Mouse (Mus musculus): ENCODE results near the gene Mybphl. TPM values are rescaled to one million over a fixed set of nuclear protein-coding genes. Genes with fewer than 3 reads are reported as not detected.

Mybphl gene
- not detected in 2 replicates for total RNA-seq (2015)
- total RNA-seq (2017): not detected in 2 replicates

DNA sequence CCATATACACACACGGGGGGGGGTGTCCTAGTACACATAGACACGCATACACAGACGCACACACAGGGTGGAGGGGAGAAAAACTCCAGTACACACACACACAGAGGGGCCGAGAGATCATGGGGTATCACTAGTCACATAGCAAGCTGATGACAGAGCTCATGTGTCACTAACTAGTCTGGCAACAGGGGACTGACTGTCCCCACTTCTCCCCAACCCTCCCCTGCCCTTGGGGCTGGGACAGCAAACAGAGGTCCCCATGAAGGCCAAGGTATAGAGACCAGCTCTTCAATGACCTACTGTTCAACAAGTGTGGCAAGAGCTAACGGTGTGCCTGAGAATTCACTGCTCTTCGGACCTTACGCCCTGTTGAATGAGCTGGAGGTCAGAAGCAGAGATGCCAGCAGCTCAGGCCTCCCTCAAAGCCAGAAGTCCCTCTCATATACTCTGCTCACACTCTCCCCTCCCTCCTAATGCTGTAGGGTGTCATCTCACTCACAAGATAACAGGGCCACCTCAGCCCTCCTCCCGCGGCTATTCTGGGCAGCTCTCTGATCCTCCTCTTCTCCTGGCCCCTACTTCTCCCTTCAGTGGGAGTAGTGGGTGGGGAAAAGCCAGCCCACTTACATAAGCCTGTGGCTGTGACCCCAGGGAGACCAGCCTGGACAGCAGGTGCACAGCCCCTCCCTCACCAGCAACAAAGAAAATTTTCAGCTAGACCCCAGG is at the start of gene Mybphl:
Mybphl (plus strand) TSS at position 642 of the 726 bp plus-strand sequence.
- no peak for ATAC-seq (ENCODE audit: poor library complexity, severe bottlenecking)

DNA sequence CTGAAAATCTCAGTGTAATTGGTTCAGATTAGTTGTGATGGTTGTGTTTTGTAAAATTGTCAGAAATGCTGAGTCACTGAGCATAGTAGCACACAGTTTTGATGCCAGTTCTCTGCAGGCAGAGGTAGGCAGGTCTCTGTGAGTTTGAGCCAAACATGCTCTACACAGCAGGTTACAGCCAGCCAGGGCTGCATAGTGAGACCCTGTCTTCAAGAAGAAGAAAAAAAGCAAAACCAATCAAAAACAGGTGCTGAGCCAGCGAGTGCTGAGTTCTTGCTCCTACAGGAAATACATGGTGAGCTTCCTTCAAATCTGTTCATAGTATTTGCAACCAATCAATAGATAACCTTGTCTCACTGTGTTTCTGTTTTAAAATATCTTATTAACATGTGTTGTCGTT is 46.2 kb upstream of the Mybphl start:
- ATAC-seq (ENCODE audit: poor library complexity, severe bottlenecking): no peak

DNA sequence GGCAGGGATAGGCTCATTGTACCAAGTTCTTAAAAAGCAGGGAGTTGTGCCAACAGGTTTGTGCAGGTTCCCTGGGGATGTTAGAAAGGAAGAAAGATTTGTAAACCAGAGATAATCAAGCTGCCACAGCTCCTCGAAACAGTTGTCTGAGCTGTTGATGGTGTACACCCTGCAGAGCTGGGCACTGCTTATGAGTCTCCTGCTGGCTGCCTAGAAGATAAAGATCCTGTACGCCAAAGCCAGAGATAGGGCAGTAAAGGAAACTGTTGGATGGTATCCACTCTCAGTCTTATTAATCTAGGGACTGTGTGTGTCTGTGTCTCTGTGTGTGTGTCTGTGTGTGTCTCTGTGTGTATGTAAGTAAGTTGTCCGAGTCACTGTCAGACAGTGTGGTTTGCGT is 43.0 kb upstream of the Mybphl start:
- no peak for ATAC-seq (ENCODE audit: poor library complexity, severe bottlenecking)

DNA sequence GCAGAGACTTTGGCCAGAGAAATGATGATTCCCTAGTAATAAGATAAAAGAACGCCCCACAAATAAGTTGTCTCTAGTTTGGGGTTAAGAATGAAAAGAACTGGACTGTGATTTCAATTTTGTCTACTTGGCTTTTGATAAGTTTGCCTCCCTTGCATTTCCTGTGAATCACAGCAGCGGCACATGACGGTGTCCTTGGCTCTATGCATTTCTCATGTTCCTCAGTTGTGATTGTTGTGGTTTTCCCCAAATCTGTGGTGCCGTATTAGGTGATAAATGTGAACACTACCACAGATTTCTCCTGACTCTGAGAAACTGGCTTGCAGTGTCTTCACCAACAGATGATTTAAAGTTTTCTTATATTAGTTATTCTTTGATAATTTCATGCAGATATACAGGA is 42.6 kb upstream of the Mybphl start:
- ATAC-seq (ENCODE audit: poor library complexity, severe bottlenecking): no peak

DNA sequence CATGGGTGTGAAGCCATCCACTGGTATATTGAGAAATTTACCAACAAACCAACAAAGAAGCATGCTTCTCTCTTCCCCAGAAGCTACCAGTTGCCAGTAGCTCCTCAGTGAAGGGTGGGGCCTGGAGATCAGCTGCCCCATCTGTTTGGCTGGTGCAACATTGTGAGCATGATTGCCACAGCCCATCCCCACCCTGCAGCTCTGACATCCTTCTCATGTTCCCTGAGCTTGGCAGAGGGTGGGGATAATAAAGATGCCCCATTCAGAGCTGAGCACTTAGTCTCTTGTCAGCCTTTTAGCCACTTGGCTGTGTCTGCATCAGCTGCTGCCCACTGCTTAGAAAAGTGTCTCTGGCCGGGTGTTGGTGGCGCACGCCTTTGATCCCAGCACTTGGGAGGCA is 41.7 kb upstream of the Mybphl start:
- ATAC-seq (ENCODE audit: poor library complexity, severe bottlenecking): peak; percentile 97

DNA sequence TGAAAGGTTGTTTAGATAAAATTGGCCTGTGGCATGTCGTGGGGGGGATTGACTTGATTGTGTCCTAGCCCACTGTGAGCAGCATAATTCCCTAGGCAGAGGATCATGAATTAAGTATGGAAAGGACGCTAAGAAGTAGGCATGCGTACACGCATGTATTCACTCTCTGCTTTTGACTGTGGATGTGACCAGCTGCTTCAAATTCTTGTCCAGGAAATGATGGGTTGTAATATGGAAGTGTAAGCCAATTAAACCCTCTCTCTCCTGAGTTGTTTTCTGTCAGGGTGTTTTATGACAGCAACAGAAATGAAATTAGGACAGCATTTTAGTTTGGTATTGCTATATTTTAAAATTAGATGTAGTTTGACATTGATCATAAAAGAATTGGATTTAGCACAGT is 39.9 kb upstream of the Mybphl start:
- ATAC-seq (ENCODE audit: poor library complexity, severe bottlenecking): no peak

DNA sequence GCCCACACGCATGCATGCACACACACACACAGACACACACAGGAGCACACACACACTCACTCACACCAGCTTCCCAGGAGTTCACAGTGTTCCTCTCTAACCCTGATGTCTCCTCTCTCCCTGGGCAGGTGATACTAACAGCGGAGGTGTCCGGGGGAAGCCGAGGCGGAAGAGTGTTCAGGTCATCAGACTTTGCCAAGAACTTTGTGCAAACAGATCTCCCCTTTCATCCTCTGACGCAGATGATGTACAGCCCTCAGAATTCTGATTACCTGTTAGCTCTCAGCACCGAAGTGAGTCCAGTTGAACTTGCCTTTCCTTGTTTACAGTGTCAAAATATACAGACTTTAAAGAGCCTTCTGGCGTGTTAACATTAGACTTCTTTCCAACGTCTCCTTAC is 39.2 kb upstream of the Mybphl start:
- ATAC-seq (ENCODE audit: poor library complexity, severe bottlenecking): no peak

DNA sequence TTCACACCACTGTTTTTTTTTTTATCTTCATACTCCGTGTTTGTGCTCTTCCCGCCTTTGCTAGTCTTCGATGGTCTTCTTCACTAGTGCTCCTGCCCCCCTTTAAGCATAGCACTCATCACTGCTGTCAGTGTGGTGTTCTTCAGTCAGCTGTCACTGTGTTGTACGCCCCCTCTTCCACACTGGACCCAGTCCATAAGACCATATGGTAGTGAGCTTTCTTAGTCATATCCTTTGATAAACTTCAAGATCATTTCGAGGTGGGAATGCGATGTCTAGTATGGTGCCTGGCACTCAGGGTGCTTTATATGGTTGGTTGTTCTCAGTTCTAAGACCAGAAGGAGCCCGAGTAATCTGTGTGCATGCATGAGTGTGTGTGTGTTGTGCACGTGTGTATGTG is 37.4 kb upstream of the Mybphl start:
- no peak for ATAC-seq (ENCODE audit: poor library complexity, severe bottlenecking)

DNA sequence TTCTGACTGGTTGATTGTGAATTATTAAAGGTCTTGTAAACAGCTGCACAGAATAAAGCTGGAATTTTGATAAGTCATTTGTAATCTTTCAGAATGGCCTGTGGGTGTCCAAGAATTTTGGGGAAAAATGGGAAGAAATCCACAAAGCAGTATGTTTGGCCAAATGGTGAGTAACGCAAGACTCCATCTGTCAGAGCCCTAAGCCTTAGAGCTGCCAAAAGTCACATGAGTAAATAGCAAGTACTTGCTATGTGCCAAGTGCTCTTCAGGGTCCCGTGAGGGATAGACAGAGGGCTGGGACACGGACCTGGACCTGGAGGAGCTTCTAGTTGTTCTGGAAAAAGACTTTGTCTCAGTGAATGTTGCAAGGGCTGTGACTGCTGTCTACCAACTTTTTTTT is 36.8 kb upstream of the Mybphl start:
- no peak for ATAC-seq (ENCODE audit: poor library complexity, severe bottlenecking)

DNA sequence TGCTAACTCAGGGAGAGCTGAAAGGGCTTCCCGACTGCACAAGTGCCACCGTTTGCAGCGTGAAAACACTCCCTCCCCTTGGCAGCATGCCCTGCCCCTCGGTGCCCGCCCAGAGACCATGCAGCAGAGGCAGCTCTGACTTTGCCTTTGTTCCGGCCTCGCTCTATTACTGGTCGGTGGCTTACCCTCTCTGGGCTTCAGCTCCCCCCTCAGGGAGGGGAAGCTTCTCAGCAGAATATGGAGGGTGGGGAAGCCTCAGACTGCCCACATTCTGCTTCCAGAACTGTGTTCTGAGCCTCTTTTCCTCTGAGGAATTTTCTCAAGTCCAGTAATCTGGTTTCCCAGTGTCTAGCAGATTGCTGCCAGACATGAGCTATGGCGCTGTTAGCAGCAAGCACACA is 36.3 kb upstream of the Mybphl start:
- ATAC-seq (ENCODE audit: poor library complexity, severe bottlenecking): no peak

DNA sequence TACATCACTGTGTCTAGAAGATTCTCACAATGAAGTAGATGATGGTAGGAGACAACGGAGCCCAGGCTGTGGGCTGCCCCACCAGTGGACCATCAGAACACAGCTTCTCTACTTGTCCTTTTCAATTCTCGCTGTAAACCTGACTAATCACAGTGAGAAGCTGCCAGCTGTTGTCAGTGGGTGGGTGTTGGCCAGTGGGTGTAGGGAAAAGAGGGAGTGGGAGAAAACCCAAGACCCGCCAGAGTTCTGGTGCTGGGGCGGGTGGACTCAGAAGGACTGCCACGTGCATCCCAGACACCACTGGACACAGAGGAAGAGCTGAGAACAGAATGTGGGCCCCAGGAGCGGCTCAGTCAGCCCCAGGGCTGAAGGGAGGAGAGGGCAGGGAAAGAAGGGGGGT is 33.9 kb upstream of the Mybphl start:
- ATAC-seq (ENCODE audit: poor library complexity, severe bottlenecking): no peak

DNA sequence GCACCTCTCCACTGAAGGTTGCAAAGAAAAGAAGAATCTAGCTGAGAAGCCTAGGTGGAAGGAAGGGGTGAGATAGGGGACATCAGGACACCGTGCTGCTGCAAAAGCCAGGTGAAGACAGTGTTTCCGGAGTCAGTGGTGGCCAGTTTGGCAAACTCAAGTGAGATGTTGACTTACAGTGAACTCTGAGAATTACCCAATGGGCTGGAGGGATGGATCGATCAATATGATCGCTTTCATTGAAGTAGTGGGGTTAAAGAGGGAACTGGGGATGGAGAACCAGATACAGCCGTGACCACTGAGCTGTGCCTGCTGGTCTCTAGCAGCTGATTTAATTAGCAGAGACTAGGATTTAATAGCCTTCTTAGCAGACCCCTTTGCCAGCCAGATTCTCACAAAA is 27.8 kb upstream of the Mybphl start:
- ATAC-seq (ENCODE audit: poor library complexity, severe bottlenecking): no peak

DNA sequence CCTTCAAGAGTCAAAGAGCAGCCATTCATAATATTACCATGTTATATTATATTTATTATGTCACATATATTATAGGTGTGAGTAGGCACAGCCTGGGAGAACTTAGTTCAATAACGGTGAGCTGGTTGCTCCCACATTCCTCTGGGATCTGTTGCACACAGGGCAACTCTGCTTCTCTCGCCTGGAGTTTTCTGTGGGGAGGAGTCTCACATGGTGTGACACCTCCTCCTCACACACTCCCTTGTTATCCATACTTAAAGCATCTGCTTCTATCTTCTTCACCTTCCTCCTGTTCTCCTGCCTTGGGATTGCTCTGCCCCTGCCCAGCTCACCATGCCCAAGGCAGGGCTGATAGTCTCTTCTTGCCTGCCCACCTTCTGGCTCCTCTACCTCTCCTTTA is 23.7 kb upstream of the Mybphl start:
- ATAC-seq (ENCODE audit: poor library complexity, severe bottlenecking): no peak

DNA sequence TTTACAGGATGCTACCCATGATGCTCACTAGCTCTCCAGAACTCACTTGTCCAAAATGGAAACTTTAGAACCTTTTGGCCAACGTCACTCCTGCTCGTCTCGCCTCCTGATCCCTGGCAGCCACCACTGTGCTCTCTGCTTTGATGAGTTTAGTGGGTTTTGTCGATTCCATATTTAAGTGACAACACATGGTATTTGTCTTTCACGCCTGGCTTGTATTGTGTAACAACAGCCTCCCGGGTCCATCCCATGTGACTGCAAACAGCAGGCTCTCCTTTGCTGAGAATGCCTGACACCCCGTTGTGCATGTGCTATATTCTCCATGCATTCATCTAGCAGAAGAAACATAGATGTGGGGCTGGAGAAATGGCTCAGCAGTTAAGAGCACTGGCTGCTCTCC is 22.5 kb upstream of the Mybphl start:
- no peak for ATAC-seq (ENCODE audit: poor library complexity, severe bottlenecking)

DNA sequence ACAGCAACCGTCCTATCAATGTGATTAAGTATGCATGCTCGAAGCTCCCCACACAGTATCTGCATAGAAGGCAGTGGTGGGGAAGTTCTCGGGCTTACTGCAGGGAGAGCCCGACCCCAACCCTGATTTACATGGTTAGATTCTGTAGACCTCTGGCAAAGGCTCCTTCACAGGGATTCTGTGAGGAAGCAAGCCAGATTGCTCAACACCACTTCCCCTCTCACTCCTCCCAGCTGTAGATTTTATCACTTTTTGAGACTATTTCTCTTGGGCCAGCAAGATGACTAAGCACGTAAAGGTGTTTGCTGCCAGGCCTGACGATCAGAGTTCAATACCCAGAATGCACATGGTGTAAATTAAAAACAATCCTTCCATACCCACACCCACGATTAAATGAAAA is 18.9 kb upstream of the Mybphl start:
- peak; percentile 70 for ATAC-seq (ENCODE audit: poor library complexity, severe bottlenecking)

DNA sequence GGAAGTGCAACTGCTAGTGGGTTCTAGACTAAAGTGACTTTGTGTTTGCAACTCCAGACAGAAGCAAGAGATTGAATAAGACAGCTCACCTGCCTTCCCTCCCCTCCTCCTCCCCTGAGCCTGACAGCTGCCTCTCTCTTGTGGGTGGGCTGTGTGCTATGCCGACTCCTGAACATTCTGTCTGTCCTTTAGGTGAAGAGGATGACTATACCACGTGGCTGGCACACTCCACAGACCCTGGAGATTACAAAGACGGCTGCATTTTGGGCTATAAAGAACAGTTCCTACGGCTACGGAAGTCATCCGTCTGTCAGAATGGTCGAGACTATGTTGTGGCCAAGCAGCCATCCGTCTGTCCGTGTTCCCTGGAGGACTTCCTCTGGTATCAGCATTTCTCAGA is 16.3 kb upstream of the Mybphl start:
- peak; percentile 39; the same call in 1 of the 2 replicates for ATAC-seq (ENCODE audit: poor library complexity, severe bottlenecking)

DNA sequence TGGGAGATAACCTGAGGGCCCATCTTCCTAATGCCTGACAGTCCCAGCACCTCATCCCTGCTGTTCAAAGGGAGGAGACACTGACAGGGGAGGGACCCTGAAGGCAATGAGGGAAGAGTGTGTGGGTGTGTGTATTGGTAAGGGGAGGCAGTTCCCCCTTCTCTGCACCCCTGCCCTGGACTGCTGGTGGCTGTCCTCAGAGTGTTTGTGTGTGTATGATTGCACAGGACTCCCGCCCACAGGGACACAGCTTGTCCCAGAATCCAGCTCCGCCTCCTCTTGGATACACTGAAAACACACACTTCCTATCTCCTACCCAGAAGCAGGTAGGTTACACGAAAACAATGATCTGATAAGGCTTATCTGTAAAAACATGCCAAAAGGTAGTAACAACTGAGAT is 9.5 kb upstream of the Mybphl start:
- ATAC-seq (ENCODE audit: poor library complexity, severe bottlenecking): no peak

DNA sequence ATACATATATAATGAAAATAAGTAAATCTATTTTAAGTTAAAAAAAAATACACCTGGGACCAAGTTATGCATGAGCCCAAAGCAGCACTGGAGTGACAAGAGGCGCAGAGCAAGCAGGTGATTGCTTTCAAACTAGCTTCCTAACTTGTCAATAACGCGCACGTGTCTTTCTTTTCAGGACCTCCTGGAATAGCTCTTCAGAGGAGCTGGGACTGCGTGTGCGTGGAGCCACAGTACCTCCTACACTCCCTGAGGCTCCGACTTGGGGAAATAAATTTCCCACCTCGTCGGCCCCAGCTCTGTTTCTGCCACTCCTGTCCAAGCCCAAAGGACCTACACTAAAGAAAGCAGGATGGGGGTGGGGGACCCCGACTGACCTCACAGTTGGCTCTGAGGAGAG is 7.7 kb upstream of the Mybphl start:
- ATAC-seq (ENCODE audit: poor library complexity, severe bottlenecking): no peak

DNA sequence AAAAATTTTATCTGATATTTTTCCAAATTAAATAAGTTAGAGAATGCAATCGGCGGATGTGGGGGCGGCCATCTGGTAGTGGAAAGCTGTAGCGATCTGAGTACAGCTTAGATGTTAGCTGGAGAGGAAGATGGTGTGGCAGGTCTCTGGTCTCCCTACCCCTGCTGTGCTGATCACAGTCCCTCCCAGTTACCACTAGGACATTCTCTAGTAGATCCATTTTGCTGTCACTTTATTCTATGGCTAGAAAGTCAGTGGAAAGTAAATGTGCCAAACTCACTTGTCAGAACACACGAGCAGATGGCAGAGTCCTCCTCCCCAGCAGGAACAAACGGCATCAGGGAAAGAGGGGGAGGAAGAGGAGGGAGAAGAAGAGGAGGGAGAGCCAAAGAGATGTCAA is 6.3 kb upstream of the Mybphl start:
- ATAC-seq (ENCODE audit: poor library complexity, severe bottlenecking): no peak

DNA sequence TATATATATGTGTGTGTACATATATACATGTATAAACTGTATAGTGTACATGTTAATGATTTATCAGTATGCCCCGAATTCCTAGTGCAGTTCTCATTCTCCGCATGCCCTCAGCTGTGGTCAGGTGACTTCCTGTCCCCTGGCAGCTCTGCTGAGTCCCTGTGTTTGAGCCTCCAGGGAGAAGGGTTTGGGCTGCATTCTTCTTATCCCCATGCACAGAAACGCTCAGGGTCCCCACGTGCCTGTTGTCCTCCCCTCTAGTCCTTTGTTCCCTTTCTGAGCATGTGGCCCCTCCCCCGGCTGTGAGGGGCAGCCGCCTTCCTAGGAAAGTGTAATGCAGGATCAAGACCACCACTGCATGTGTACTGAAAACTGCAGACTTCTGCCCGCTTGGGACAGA is 3.8 kb upstream of the Mybphl start:
- ATAC-seq (ENCODE audit: poor library complexity, severe bottlenecking): no peak

DNA sequence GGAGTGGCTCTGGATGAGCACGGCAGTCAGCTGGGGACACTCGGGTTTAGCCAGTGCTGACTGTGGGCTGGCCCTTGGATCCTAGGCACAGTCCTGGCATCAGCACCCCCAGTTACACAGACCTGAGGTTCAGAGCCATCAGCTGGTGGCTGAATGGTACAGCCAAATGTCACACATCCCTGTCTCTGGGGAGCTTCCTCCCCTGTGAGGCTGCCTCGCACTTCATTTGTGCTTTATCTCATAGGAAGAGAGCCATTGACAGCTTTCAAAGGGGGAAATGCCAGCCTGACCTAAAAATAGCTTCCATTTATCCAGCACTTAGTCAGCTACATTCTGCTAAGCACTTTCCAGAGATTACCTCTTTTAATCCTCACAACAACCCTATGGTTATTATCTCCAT is 1.1 kb upstream of the Mybphl start:
- no peak for ATAC-seq (ENCODE audit: poor library complexity, severe bottlenecking)

DNA sequence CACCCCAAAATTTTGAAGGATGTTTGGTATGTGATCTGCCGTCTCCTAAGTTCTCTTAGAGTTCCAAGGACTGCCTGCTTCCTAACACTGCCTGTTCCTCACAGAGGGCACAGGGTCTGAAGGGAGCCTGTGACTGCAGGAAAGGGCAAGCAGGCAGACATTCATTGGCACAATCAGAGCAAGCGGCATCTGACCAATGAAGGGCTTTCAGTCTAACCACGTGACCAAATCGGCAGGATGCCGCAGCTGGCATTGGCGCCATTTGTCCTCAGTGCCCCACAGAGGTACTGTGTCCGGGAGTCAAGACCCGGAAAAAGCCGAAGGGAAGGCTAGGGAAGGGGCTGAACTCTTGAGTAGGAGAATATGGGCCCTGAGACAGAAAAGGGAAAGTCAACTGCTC is 2.5 kb downstream of the Mybphl start:
- ATAC-seq (ENCODE audit: poor library complexity, severe bottlenecking): no peak

DNA sequence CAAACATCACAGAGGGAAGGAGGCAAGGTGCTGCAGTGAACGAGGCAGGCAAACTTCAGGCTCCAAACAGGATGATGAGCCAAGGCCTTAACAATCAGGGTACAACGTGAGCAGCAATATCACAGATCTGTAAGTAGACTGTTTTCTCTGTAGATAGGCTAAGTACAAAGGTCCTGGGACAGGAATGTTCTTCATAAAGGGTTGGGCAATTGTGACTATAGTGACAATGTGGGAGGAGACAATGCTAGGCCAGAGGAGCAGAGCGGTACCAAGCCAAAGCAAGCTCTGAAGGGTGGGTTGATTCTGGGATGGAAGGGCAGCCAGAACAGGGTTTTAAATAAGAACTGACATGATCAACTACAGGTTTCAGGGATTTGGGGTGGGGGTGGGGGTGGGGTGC is 3.1 kb downstream of the Mybphl start:
- ATAC-seq (ENCODE audit: poor library complexity, severe bottlenecking): no peak
